Mouse (Mus musculus) midbrain, embryonic 16.5 days (tissue): ENCODE results near the gene Sccpdh. TPM values are rescaled to one million over a fixed set of nuclear protein-coding genes. Genes with fewer than 3 reads are reported as not detected.
"Not testable (repeated sequence)": the region's sequence is repeated elsewhere in the genome, so short reads cannot be mapped to it uniquely, and the experiment has no call there.

Experiments used
- ATAC-seq: fragments of 200-750 bp; cut with Nextera tagmentation; 2 replicates; pipeline ENCODE4 v1.8.0; 2017; ENCODE audit warnings: moderate TSS enrichment
- H3K27ac ChIP-seq: fragments of 300-500 bp; sonication (generic); 2 replicates; pipeline ENCODE4 v1.5.1; 2014; ENCODE audit warnings: mild to moderate bottlenecking, low read length, mixed read lengths
- H3K27me3 ChIP-seq: fragments of 300-500 bp; sonication (generic); 2 replicates; pipeline ENCODE4 v1.6.1; 2014; ENCODE audit warnings: low read depth, low read length, mixed read lengths; ENCODE audit not compliant: control insufficient read depth, insufficient read depth
- H3K36me3 ChIP-seq: fragments of 300-500 bp; sonication (generic); 2 replicates; pipeline ENCODE4 v1.6.1; 2014; ENCODE audit warnings: mild to moderate bottlenecking, low read length, moderate library complexity, mixed read lengths; ENCODE audit not compliant: control insufficient read depth, insufficient read depth
- H3K4me1 ChIP-seq: fragments of 300-500 bp; sonication (generic); 2 replicates; pipeline ENCODE4 v1.6.1; 2014; ENCODE audit warnings: mild to moderate bottlenecking, low read length, mixed read lengths; ENCODE audit not compliant: control insufficient read depth, insufficient read depth
- H3K4me2 ChIP-seq: fragments of 300-500 bp; sonication (generic); 2 replicates; pipeline ENCODE4 v1.6.1; 2014; ENCODE audit warnings: mild to moderate bottlenecking, low read length, mixed read lengths
- H3K4me3 ChIP-seq: fragments of 300-500 bp; sonication (generic); 2 replicates; pipeline ENCODE4 v1.5.1; 2014; ENCODE audit warnings: low read depth, mild to moderate bottlenecking, low read length, moderate library complexity, mixed read lengths
- H3K9ac ChIP-seq: fragments of 300-500 bp; sonication (generic); 2 replicates; pipeline ENCODE4 v1.6.1; 2014; ENCODE audit warnings: low read depth, low read length, mixed read lengths
- H3K9me3 ChIP-seq: fragments of 300-500 bp; sonication (generic); replicated peaks from 2 replicates; pipeline ENCODE4 v1.6.1; 2014; ENCODE audit warnings: mild to moderate bottlenecking, low read length, mixed read lengths; ENCODE audit not compliant: control insufficient read depth, poor library complexity, severe bottlenecking
- WGBS: fragments of 180-500 bp; shearing (Covaris S2); extraction: QIAGEN DNeasy Blood & Tissue Kit; methylation state at CpG from one replicate; pipeline ENCODE4 v1.1.7; 2014; 5-methylcytosine and 5-hydroxymethylcytosine counted together
- polyA plus RNA-seq: library from polyadenylated mRNA; unstranded; fragments of >200 nt; fragmentation: Nextera tagmentation; extraction: Ambion mirVana; gene quantifications from 2 replicates; pipeline ENCODE4 v1.2.1, GENCODE M21; 2015

Gene Sccpdh
- polyA plus RNA-seq, 1 experiment from 2014 or later = 179 TPM

GRCm38 (mm10) chr1:179634159-179634558, 33.9 kb upstream of the Sccpdh start:
- H3K27me3 ChIP-seq = no peaks in the 10 kb centered on the region
- H3K4me3 ChIP-seq = no peak overlapping the region
- no peaks in the 10 kb centered on the region for H3K9me3 ChIP-seq
- 85% methylated on average over 3 of the region's 3 CpGs for WGBS
- no peak overlapping the region for H3K27ac ChIP-seq
- no peak overlapping the region for H3K9ac ChIP-seq
- no peaks in the 10 kb centered on the region for H3K36me3 ChIP-seq
- no peak overlapping the region for H3K4me2 ChIP-seq
- H3K4me1 ChIP-seq = no peaks in the 10 kb centered on the region
- no peak for ATAC-seq

- WGBS = 87% methylated on average over 4 of the region's 4 CpGs
- ATAC-seq = no peak
- Histone ChIP-seq H3K27ac (no peak overlapping the region), H3K9ac (no peak overlapping the region), H3K4me3 (no peak overlapping the region), H3K27me3 (no peaks in the 10 kb centered on the region), H3K36me3 (no peaks in the 10 kb centered on the region), H3K9me3 (no peaks in the 10 kb centered on the region), H3K4me1 (peaks cover 3% of the 10 kb centered on the region; the same call in 1 of the 2 replicates), H3K4me2 (no peak overlapping the region)
Observed at GRCm38 (mm10) chr1:179642726-179643125, 25.3 kb upstream of the Sccpdh start.

DNA sequence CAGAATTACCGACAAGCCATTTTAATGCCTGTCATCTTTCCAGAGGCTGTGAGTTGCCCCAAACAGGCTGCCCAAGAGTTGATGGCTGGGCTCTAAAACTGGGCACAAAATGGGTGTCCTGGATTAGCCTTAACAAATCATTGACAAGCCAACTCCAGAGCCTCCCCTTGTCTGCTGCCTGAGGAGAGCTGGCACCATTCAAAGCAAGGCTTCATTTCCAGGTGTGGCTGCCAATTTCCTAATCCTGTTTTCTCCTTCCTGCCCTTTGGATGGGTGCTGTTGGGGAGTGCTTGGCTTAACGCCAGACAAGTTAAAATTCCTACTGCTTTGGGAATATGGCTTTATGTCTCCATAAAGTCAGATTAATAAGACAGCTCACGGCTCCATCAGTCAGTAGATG, 23.9 kb upstream of the Sccpdh start:
- no peak for ATAC-seq
- peaks cover 3% of the 10 kb centered on the region; the same call in 1 of the 2 replicates for H3K4me1 ChIP-seq
- no peak overlapping the region for H3K27ac ChIP-seq
- no peaks in the 10 kb centered on the region for H3K27me3 ChIP-seq
- H3K4me3 ChIP-seq = no peak overlapping the region
- no peak overlapping the region for H3K4me2 ChIP-seq
- no peaks in the 10 kb centered on the region for H3K36me3 ChIP-seq
- no peaks in the 10 kb centered on the region for H3K9me3 ChIP-seq
- H3K9ac ChIP-seq = no peak overlapping the region
- 46% methylated on average over 3 of the region's 3 CpGs for WGBS

DNA sequence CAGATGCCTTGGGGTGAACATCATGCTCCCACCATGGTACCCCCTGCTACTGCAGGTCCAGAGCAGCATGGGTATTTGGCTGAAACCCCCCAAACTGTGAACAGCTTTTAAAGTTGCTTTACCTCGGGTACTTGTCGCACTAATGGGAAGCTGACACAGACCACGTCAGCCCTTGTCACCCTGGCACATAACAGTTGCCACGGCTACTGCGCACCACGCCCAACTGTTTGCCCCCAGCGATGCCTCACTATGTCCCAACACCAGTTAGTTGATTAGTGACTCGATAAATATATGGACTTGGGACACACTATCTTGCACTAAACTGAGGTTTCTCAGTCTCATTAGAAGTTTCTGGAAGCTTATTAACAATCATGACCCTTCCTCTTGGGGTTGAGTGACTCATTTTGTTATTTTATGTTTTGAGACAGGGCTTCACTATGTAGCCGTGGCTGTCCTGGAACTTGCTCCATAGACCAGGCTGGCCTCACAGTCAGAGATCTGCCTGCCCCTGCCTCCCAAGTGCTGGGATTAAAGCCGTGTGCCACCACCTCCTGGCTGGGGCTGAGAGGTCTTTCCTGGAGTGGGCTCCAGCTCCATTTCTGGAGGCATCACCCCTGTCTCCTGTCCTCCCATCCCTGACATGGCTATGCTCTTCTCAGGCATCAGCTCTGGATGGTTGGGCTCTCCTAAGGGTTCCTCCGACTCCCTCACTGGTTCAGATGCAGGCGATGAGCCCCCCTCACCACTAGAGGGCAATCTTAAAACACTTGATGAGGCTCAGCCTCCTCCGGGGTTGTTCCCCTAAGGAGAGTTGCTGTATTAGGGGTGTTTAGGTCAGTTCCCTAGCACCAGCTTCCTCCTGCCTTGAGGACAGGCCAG, 22.7 kb upstream of the Sccpdh start:
- Histone ChIP-seq H3K27ac (no peak overlapping the region), H3K27me3 (no peaks in the 10 kb centered on the region), H3K9ac (0 out of 2 replicates have a peak overlapping the region, but pooled peaks have one; percentile 4), H3K9me3 (no peaks in the 10 kb centered on the region), H3K4me3 (peak overlapping the region; percentile 24), H3K36me3 (no peaks in the 10 kb centered on the region), H3K4me1 (peaks cover 3% of the 10 kb centered on the region; the same call in 1 of the 2 replicates), H3K4me2 (peak overlapping the region; percentile 47)
- ATAC-seq = peak; percentile 63
- 65% methylated on average over 13 of the region's 13 CpGs for WGBS

DNA sequence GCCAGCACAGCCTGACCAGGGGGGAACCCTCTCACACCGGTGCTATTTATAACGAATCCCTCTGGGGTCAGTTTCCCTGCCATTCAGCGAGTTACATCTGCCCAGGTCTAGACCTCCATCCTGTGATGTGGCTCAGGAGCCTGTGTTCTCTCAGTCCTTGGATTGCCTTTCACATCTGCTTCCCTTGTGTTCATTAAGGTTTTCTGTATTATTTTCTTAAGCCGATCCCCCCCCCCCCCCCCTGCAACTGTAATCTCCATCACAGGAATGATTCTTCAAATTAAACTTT, 22.1 kb upstream of the Sccpdh start:
- Histone ChIP-seq H3K4me1 (peaks cover 3% of the 10 kb centered on the region; the same call in 1 of the 2 replicates), H3K4me3 (peak overlapping the region; percentile 24), H3K36me3 (no peaks in the 10 kb centered on the region), H3K27ac (no peak overlapping the region), H3K9ac (0 out of 2 replicates have a peak overlapping the region, but pooled peaks have one; percentile 4), H3K27me3 (no peaks in the 10 kb centered on the region), H3K9me3 (no peaks in the 10 kb centered on the region), H3K4me2 (peak overlapping the region; percentile 47)
- no peak for ATAC-seq
- 17% methylated on average over 4 of the region's 4 CpGs for WGBS

GRCm38 (mm10) chr1:179648678-179649077, 19.3 kb upstream of the Sccpdh start:
- H3K9me3 ChIP-seq, H3K27me3 ChIP-seq, H3K4me1 ChIP-seq, H3K9ac ChIP-seq, H3K4me2 ChIP-seq, H3K36me3 ChIP-seq, H3K4me3 ChIP-seq: not testable (repeated sequence)
- H3K27ac ChIP-seq = 0 out of 2 replicates have a peak overlapping the region, but pooled peaks have one; percentile 19
- WGBS = 55% methylated on average over 4 of the region's 5 CpGs
- peak; percentile 54 for ATAC-seq

GRCm38 (mm10) chr1:179649324-179649723, 18.7 kb upstream of the Sccpdh start:
- H3K4me1 ChIP-seq = peaks cover 1% of the 10 kb centered on the region; the same call in 1 of the 2 replicates
- ATAC-seq = no peak
- no peaks in the 10 kb centered on the region for H3K36me3 ChIP-seq
- H3K27me3 ChIP-seq = no peaks in the 10 kb centered on the region
- no peaks in the 10 kb centered on the region for H3K9me3 ChIP-seq
- H3K4me3 ChIP-seq = no peak overlapping the region
- WGBS = 75% methylated on average over 3 of the region's 3 CpGs
- no peak overlapping the region for H3K4me2 ChIP-seq
- 0 out of 2 replicates have a peak overlapping the region, but pooled peaks have one; percentile 19 for H3K27ac ChIP-seq
- H3K9ac ChIP-seq = no peak overlapping the region

DNA sequence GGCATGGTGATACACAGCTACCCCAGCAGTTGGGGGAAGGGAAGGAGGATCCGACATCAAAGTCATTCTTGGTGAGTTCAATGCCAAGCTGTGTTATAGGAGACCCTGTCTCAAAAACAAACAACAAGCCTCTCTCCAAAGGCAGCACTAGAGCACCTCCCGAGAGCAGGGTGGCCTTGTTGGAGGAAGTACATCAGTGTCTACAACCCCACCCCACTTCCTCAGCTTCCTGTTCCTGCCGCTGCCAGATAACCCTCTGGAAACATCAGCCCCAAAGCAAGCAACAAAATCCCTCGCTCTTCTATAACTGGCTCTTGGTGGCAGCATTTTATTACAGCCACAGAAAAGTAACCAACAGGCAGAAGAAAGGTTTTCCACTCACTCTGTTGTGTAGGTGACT, 17.7 kb upstream of the Sccpdh start:
- Histone ChIP-seq H3K4me3 (no peak overlapping the region), H3K9me3 (no peaks in the 10 kb centered on the region), H3K27me3 (no peaks in the 10 kb centered on the region), H3K4me1 (no peaks in the 10 kb centered on the region), H3K9ac (no peak overlapping the region), H3K36me3 (no peaks in the 10 kb centered on the region), H3K4me2 (no peak overlapping the region), H3K27ac (no peak overlapping the region)
- 82% methylated on average over 4 of the region's 4 CpGs for WGBS
- ATAC-seq = no peak

DNA sequence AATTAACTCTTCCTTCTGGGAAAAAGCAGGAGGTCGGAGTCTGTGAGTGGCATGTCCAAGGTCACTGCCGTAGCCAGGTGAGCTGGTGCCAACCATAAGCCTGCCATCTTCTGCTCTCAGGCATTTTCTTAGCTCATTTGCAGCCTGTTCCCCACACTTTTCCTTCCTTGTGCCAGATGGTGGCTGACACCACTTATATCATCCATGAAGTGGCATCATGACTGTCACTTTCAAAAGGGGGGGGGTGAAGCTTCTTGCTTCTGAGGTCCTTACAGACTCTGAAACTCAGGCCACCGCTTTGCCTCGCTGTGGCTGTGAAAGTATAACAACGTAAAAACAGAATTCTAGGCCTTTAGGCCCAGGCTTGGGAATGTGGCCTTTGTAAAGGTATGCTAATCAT, 16.8 kb upstream of the Sccpdh start:
- Histone ChIP-seq H3K9me3 (no peaks in the 10 kb centered on the region), H3K4me1 (no peaks in the 10 kb centered on the region), H3K4me2 (no peak overlapping the region), H3K9ac (no peak overlapping the region), H3K27me3 (no peaks in the 10 kb centered on the region), H3K4me3 (no peak overlapping the region), H3K27ac (no peak overlapping the region), H3K36me3 (no peaks in the 10 kb centered on the region)
- 83% methylated on average over 5 of the region's 5 CpGs for WGBS
- ATAC-seq = no peak
